Mouse (Mus musculus): ENCODE data around the gene Dab1. TPM values are rescaled to one million over a fixed set of nuclear protein-coding genes. Genes with fewer than 3 reads are reported as not detected.

Dab1 gene
- polyA plus RNA-seq, 1 experiment = 1.5 TPM

DNA sequence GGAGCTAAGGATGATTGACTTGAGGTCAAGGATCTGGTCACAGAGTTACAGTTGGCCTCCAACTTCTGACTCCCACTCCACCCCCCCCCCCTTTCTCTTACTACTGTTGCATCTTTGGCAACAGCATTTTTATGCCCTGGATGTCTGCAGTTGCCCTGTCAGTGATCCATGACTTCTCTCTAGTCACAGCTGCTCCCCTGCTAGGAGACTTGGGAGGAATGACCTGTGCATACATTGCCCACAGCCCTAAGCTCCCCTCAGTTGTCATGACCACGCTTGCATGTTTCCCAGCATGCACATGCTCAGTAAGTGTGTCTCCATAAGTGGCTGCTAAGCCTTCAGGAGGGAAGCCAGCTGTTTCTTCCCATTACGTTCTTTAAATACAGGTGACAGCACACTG, 936.2 kb downstream of the Dab1 start:
- Histone ChIP-seq H3K4me3 (replicated peaks; ENCODE audit: control insufficient read depth, low read depth, low read length) (no peak overlapping the region), H3K27ac (ENCODE audit: control insufficient read depth, insufficient read depth, low read depth, low read length, poor library complexity) (no peak overlapping the region), H3K4me1 (ENCODE audit: control insufficient read depth, insufficient read depth, low read length) (no peaks in the 10 kb centered on the region)
- 61% methylated on average over 2 of the region's 2 CpGs for WGBS
- no peak for TF ChIP-seq POLR2A (IDR thresholded peaks at IDR 0.05; ENCODE audit: borderline replicate concordance, control insufficient read depth, low read depth, low read length)
- TF ChIP-seq CTCF (IDR thresholded peaks at IDR 0.05; ENCODE audit: control insufficient read depth, insufficient read depth, low read length) = no peak

DNA sequence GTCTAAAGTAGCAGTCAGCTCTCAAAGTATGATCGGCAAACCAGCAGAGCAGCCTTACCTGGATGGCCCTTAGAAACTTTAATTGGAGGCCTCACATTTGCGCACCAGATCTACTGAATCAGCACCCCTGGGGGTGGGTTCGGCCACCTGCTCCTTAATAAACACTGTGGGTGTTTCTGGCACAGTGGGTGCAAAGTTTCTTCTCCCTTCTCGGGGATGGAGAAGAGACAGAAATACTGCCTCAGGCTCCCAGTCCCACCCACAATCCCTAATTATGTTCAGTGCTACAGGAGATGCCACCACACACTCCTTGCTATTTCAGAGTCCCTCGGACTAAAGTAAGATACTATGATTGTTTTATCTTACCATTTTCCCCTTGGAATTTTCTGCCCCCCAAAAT, 944.4 kb downstream of the Dab1 start:
- 78% methylated on average over 5 of the region's 5 CpGs for WGBS
- TF ChIP-seq POLR2A (IDR thresholded peaks at IDR 0.05; ENCODE audit: borderline replicate concordance, control insufficient read depth, low read depth, low read length) (no peak), CTCF (IDR thresholded peaks at IDR 0.05; ENCODE audit: control insufficient read depth, insufficient read depth, low read length) (no peak)
- Histone ChIP-seq H3K4me3 (replicated peaks; ENCODE audit: control insufficient read depth, low read depth, low read length) (no peak overlapping the region), H3K4me1 (ENCODE audit: control insufficient read depth, insufficient read depth, low read length) (no peaks in the 10 kb centered on the region), H3K27ac (ENCODE audit: control insufficient read depth, insufficient read depth, low read depth, low read length, poor library complexity) (no peak overlapping the region)

DNA sequence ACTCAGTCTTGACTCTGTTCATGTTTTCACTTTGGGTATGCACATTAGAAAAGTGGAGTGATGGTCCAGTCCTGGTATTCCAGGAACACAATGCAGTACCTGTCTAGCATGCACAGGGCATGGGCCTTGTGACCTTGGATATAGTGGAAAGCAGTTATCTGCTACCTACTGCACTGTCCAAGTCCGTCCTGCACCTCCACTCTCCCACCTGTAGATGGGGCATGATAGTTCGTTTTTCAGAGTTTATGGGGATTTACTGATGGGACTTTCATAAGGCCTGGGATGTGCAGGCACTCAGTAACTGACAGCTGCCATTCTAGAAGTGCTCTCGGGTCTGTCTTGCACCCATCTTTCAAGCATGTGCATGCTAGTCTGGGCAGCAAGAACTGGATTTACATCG, 951.4 kb downstream of the Dab1 start:
- no peaks in the 10 kb centered on the region for H3K4me1 ChIP-seq (ENCODE audit: control insufficient read depth, insufficient read depth, low read length)
- TF ChIP-seq CTCF (IDR thresholded peaks at IDR 0.05; ENCODE audit: control insufficient read depth, insufficient read depth, low read length) (no peak), POLR2A (IDR thresholded peaks at IDR 0.05; ENCODE audit: borderline replicate concordance, control insufficient read depth, low read depth, low read length) (no peak)
- H3K27ac ChIP-seq (ENCODE audit: control insufficient read depth, insufficient read depth, low read depth, low read length, poor library complexity) = no peak overlapping the region
- 51% methylated on average over 4 of the region's 4 CpGs for WGBS
- no peak overlapping the region for H3K4me3 ChIP-seq (replicated peaks; ENCODE audit: control insufficient read depth, low read depth, low read length)

DNA sequence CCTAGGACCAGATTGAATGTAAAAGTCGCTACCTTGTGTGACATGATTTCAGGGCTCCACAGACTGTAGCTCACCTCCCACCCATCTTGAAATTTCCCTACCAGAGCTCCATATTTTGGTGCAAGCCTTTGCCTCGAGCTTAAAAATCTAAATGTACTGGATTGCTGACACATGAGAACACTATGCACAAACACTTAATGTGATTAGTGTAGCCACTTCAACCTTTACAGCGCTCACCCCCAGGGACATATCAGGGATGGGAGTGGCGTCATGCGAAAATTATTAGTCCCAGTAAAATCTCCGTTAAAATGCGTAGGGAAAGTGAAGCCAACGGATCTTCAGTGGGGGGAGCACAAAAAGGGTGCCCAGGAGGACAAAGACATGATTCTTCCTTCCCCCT, 953.3 kb downstream of the Dab1 start:
- Histone ChIP-seq H3K4me1 (ENCODE audit: control insufficient read depth, insufficient read depth, low read length) (no peaks in the 10 kb centered on the region), H3K27ac (ENCODE audit: control insufficient read depth, insufficient read depth, low read depth, low read length, poor library complexity) (no peak overlapping the region), H3K4me3 (replicated peaks; ENCODE audit: control insufficient read depth, low read depth, low read length) (no peak overlapping the region)
- TF ChIP-seq CTCF (IDR thresholded peaks at IDR 0.05; ENCODE audit: control insufficient read depth, insufficient read depth, low read length) = no peak
- TF ChIP-seq POLR2A (IDR thresholded peaks at IDR 0.05; ENCODE audit: borderline replicate concordance, control insufficient read depth, low read depth, low read length) = no peak
- WGBS = 82% methylated on average over 8 of the region's 8 CpGs

DNA sequence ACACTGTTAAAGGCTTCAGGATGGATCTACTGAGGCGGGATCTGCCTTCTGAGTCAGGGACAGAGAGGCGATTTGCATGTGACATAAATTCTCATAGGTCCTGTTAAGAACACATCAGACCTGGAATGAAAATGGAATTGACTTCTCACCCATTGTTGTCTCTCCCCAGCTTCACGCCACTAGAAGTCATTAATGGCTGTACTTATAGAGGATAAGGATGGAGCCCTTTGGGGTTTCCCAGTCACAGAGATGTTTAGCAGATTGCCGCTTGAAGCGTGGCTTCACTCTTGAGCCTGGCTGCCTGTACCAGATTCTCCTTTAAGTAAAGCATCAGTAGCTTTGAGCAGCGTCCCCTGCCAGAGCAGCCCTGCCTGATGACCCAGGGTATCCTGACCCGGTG, 954.3 kb downstream of the Dab1 start:
- Histone ChIP-seq H3K4me1 (ENCODE audit: control insufficient read depth, insufficient read depth, low read length) (no peaks in the 10 kb centered on the region), H3K27ac (ENCODE audit: control insufficient read depth, insufficient read depth, low read depth, low read length, poor library complexity) (no peak overlapping the region), H3K4me3 (replicated peaks; ENCODE audit: control insufficient read depth, low read depth, low read length) (no peak overlapping the region)
- TF ChIP-seq CTCF (IDR thresholded peaks at IDR 0.05; ENCODE audit: control insufficient read depth, insufficient read depth, low read length) (no peak), POLR2A (IDR thresholded peaks at IDR 0.05; ENCODE audit: borderline replicate concordance, control insufficient read depth, low read depth, low read length) (no peak)
- 75% methylated on average over 7 of the region's 7 CpGs for WGBS

DNA sequence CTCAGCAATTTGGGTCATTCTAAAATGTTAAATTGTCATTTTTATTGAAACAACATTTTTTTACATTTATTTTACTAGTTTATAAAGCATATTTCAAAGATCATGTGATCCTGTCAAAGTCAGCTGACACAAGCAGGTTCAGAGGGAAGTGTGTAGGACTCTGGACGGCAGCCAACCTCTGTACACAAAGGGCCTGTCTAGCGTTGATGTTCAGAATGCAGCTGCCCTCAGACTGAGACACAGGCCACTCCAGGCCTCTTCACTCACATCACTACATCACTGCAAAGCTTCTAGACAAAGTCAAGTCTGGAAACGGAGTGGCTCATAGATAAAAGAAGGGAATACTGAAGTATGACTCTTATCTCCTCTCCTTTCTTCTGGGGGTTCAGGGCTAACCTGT, 959.2 kb downstream of the Dab1 start:
- TF ChIP-seq POLR2A (IDR thresholded peaks at IDR 0.05; ENCODE audit: borderline replicate concordance, control insufficient read depth, low read depth, low read length) (no peak), CTCF (IDR thresholded peaks at IDR 0.05; ENCODE audit: control insufficient read depth, insufficient read depth, low read length) (no peak)
- H3K4me1 ChIP-seq (ENCODE audit: control insufficient read depth, insufficient read depth, low read length) = no peaks in the 10 kb centered on the region
- 39% methylated on average over 3 of the region's 3 CpGs for WGBS
- no peak overlapping the region for H3K27ac ChIP-seq (ENCODE audit: control insufficient read depth, insufficient read depth, low read depth, low read length, poor library complexity)
- H3K4me3 ChIP-seq (replicated peaks; ENCODE audit: control insufficient read depth, low read depth, low read length) = no peak overlapping the region

DNA sequence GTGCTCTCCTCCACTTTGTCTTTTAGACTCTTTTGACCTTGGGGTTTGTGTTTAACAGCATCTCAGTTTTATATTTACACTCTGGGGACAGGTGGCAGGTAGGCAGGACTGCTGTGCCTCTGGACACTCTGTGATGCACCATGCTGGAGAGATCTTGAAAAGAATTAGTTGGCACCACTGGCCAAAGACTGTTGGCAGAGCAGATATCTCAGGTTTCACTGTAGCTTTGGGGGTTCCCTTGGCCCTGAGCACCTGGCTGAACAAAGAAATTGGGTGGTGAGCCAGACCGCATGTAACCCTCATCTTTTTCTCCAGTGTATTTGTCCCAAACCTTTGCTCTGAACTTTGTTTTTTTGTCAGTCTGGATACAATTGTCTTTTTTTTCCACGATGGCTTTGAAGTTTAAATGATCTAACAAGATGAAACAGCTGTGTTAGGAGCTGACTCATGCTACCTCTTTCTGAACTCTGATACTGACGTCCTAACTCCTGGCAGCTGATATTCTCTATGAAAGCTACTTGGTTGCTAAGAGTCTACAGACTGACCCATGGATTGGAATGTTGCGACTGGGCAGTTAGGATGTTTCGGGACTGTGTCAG, 960.9 kb downstream of the Dab1 start:
- TF ChIP-seq POLR2A (IDR thresholded peaks at IDR 0.05; ENCODE audit: borderline replicate concordance, control insufficient read depth, low read depth, low read length) (no peak), CTCF (IDR thresholded peaks at IDR 0.05; ENCODE audit: control insufficient read depth, insufficient read depth, low read length) (no peak)
- Histone ChIP-seq H3K4me3 (replicated peaks; ENCODE audit: control insufficient read depth, low read depth, low read length) (no peak overlapping the region), H3K4me1 (ENCODE audit: control insufficient read depth, insufficient read depth, low read length) (no peaks in the 10 kb centered on the region), H3K27ac (ENCODE audit: control insufficient read depth, insufficient read depth, low read depth, low read length, poor library complexity) (no peak overlapping the region)
- 70% methylated on average over 5 of the region's 5 CpGs for WGBS

DNA sequence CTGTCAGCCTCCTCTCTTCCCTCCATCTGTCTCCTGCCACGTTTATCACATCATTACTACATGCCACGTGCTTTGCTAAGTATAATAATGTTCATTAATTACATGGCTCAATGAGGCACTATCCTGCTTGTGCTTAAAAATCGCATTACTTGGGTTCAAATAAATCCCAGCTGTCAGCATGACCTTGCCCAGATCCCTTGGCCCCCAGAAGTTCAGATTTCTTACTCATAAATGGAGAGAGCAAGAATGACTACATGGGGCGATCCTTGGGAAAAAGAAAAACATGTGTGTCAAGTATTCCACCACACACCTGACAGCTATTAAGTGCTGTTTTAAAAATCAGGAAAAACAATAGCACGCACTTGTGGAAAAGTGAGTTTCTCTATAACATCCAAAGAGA, 963.6 kb downstream of the Dab1 start:
- Histone ChIP-seq H3K4me1 (ENCODE audit: control insufficient read depth, insufficient read depth, low read length) (no peaks in the 10 kb centered on the region), H3K27ac (ENCODE audit: control insufficient read depth, insufficient read depth, low read depth, low read length, poor library complexity) (no peak overlapping the region), H3K4me3 (replicated peaks; ENCODE audit: control insufficient read depth, low read depth, low read length) (no peak overlapping the region)
- TF ChIP-seq POLR2A (IDR thresholded peaks at IDR 0.05; ENCODE audit: borderline replicate concordance, control insufficient read depth, low read depth, low read length) = no peak
- 69% methylated on average over 5 of the region's 5 CpGs for WGBS

DNA sequence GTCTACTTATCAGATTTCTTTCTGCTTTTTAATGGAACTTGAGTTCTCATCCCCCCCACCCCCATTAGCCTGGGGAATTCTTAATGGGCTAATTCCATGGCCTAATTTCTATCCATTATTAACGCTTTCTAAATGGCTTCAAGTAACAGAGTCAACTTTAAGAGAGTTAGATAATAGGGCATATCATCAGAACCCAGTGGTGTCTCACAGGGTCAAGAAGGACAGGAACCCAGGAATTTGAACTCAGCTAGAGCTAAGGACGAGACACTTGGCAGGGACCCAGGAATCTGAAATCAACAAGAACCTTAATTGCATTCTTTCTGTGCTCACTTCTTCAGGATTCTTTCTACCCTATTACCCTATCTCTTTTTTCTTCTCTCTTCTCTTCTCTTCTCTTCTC, 968.7 kb downstream of the Dab1 start:
- Histone ChIP-seq H3K4me1 (ENCODE audit: control insufficient read depth, insufficient read depth, low read length) (no peaks in the 10 kb centered on the region), H3K4me3 (replicated peaks; ENCODE audit: control insufficient read depth, low read depth, low read length) (no peak overlapping the region), H3K27ac (ENCODE audit: control insufficient read depth, insufficient read depth, low read depth, low read length, poor library complexity) (no peak overlapping the region)
- no peak for TF ChIP-seq POLR2A (IDR thresholded peaks at IDR 0.05; ENCODE audit: borderline replicate concordance, control insufficient read depth, low read depth, low read length)
- TF ChIP-seq CTCF (IDR thresholded peaks at IDR 0.05; ENCODE audit: control insufficient read depth, insufficient read depth, low read length) = no peak
- 62% methylated on average over 2 of the region's 2 CpGs for WGBS
